Mouse (Mus musculus): ENCODE measurements around the gene Sertad3. TPM values are rescaled to one million over a fixed set of nuclear protein-coding genes. Genes with fewer than 3 reads are reported as not detected.

Sertad3 gene
- polyA plus RNA-seq, 2 experiments: 32.1 to 32.4 TPM

- DNase-seq (ENCODE audit: low spot score) (peak; percentile 100), ATAC-seq (ENCODE audit: low FRiP score, low read depth) (peak; percentile 98)
- no peak within 1 kb of the TSS for H3K27ac ChIP-seq (replicated peaks; ENCODE audit: low read depth, low read length)
- peak within 1 kb of the TSS; percentile 60 for H3K9ac ChIP-seq (ENCODE audit: low read depth, low read length, severe bottlenecking)
- WGBS: 2% methylated on average over 54 of the region's 54 CpGs
- peak within 1 kb of the TSS; percentile 61 for H3K4me3 ChIP-seq (replicated peaks; ENCODE audit: low read length)
- peak within 1 kb of the TSS; percentile 94 for H3K4me2 ChIP-seq (replicated peaks; ENCODE audit: low read depth, low read length, severe bottlenecking)
- peaks cover 20% of the 10 kb centered on the region for H3K27me3 ChIP-seq (ENCODE audit: control insufficient read depth, insufficient read depth, low read length)
- H3K4me1 ChIP-seq (ENCODE audit: control insufficient read depth, insufficient read depth, low read length): peaks cover 10% of the 10 kb centered on the region
- H3K9me3 ChIP-seq (ENCODE audit: control insufficient read depth, low read length): no peaks in the 10 kb centered on the region
- TF ChIP-seq POLR2A (IDR thresholded peaks at IDR 0.05; ENCODE audit: borderline replicate concordance, extremely low read depth, insufficient read depth, insufficient read length): peak; percentile 56; the same call in 1 of the 2 replicates
- no peaks in the 10 kb centered on the region for H3K36me3 ChIP-seq (ENCODE audit: control insufficient read depth, insufficient read depth, low read length)
These were observed 25.9 kb upstream of the Sertad3 start, which contains the start of the genes Sptbn4 and Blvrb for GRCm38 (mm10) chr7:27447419-27448286. Gene Sptbn4 (minus strand): TSS chr7:27447686. Gene Blvrb (plus strand): TSS chr7:27447978.

DNA sequence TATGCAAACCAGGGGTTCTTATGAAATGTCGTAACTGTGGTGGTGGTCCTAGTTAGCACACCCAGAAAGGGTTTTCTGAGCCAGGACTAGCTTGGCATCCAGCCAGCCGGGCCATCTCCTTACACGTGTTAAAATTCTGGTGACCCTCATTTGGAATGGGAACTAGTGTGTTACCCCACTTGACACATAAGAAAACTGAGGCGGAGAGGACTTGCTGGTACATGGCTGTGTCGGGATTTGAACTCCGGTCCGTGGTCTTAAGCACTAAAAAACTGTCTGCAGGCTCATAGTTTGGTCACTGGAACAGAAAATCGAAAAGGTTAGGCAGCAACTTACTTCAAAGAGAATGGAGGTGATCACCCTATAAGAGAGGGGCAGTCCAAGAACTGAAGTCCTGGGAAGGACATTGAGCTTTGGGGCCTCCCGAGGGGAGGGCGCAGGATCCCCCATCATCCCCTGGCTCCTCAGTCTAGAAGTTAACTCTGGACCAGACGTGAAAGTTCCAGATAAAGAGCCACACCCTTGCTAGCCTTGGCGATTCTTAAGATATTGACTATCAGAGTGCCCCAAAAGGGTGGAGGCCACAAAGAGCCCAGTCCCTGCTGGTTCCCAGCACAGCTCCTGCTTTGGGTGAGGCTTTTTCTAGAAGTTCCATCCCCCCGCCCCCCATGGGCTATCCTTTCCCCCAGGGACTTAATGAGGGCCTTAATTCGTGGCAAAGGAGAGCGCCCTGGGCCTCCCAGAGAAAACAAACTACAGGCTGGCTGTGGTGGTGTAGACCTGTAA lies 25.0 kb upstream of the Sertad3 start:
- ATAC-seq (ENCODE audit: low FRiP score, low read depth): no peak
- Histone ChIP-seq H3K4me2 (replicated peaks; ENCODE audit: low read depth, low read length, severe bottlenecking) (peak overlapping the region; percentile 94), H3K36me3 (ENCODE audit: control insufficient read depth, insufficient read depth, low read length) (no peaks in the 10 kb centered on the region), H3K27me3 (ENCODE audit: control insufficient read depth, insufficient read depth, low read length) (peaks cover 20% of the 10 kb centered on the region), H3K4me3 (replicated peaks; ENCODE audit: low read length) (peak overlapping the region; percentile 61), H3K9ac (ENCODE audit: low read depth, low read length, severe bottlenecking) (peak overlapping the region; percentile 60; the same call in 1 of the 2 replicates), H3K27ac (replicated peaks; ENCODE audit: low read depth, low read length) (no peak overlapping the region), H3K4me1 (ENCODE audit: control insufficient read depth, insufficient read depth, low read length) (peaks cover 10% of the 10 kb centered on the region), H3K9me3 (ENCODE audit: control insufficient read depth, low read length) (no peaks in the 10 kb centered on the region)
- WGBS: 56% methylated on average over 15 of the region's 15 CpGs
- TF ChIP-seq POLR2A (IDR thresholded peaks at IDR 0.05; ENCODE audit: borderline replicate concordance, extremely low read depth, insufficient read depth, insufficient read length): no peak
- DNase-seq (ENCODE audit: low spot score): no peak

- DNase-seq (ENCODE audit: low spot score): peak; percentile 68
- 60% methylated on average over 10 of the region's 10 CpGs for WGBS
- Histone ChIP-seq H3K9ac (ENCODE audit: low read depth, low read length, severe bottlenecking) (no peak overlapping the region), H3K27ac (replicated peaks; ENCODE audit: low read depth, low read length) (no peak overlapping the region), H3K9me3 (ENCODE audit: control insufficient read depth, low read length) (no peaks in the 10 kb centered on the region), H3K4me2 (replicated peaks; ENCODE audit: low read depth, low read length, severe bottlenecking) (no peak overlapping the region), H3K4me1 (ENCODE audit: control insufficient read depth, insufficient read depth, low read length) (peaks cover 10% of the 10 kb centered on the region), H3K4me3 (replicated peaks; ENCODE audit: low read length) (no peak overlapping the region), H3K27me3 (ENCODE audit: control insufficient read depth, insufficient read depth, low read length) (peaks cover 20% of the 10 kb centered on the region), H3K36me3 (ENCODE audit: control insufficient read depth, insufficient read depth, low read length) (no peaks in the 10 kb centered on the region)
- no peak for ATAC-seq (ENCODE audit: low FRiP score, low read depth)
- no peak for TF ChIP-seq POLR2A (IDR thresholded peaks at IDR 0.05; ENCODE audit: borderline replicate concordance, extremely low read depth, insufficient read depth, insufficient read length)
These were observed 24.2 kb upstream of the Sertad3 start for GRCm38 (mm10) chr7:27449256-27449862.

DNA sequence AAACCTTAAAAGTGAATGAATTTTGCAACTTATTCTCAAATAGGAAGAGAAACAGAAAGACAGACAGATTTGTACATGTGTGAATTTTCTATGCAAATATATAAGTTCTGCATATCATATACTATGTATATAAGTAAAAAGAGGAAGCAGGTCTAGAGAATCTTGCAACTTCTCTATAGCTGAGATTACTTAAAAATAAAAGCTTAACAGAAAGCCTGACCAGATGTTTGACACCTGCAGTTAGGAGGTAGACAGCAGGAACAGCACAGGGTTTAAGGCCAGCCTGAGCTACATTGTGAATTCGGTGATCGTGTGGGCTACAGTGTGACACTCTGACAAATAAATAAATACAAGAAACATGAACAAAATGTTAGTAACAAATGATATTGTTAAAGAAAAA lies 22.2 kb upstream of the Sertad3 start:
- Histone ChIP-seq H3K9me3 (ENCODE audit: control insufficient read depth, low read length) (no peaks in the 10 kb centered on the region), H3K27me3 (ENCODE audit: control insufficient read depth, insufficient read depth, low read length) (peaks cover 10% of the 10 kb centered on the region), H3K4me2 (replicated peaks; ENCODE audit: low read depth, low read length, severe bottlenecking) (no peak overlapping the region), H3K4me3 (replicated peaks; ENCODE audit: low read length) (no peak overlapping the region), H3K4me1 (ENCODE audit: control insufficient read depth, insufficient read depth, low read length) (peaks cover 10% of the 10 kb centered on the region), H3K9ac (ENCODE audit: low read depth, low read length, severe bottlenecking) (no peak overlapping the region), H3K27ac (replicated peaks; ENCODE audit: low read depth, low read length) (no peak overlapping the region), H3K36me3 (ENCODE audit: control insufficient read depth, insufficient read depth, low read length) (no peaks in the 10 kb centered on the region)
- ATAC-seq (ENCODE audit: low FRiP score, low read depth) (no peak), DNase-seq (ENCODE audit: low spot score) (no peak)
- 93% methylated on average over 2 of the region's 2 CpGs for WGBS
- TF ChIP-seq POLR2A (IDR thresholded peaks at IDR 0.05; ENCODE audit: borderline replicate concordance, extremely low read depth, insufficient read depth, insufficient read length): no peak
